Mouse (Mus musculus): Measurements from ENCODE around the gene Mylk.

Mylk gene

GRCm38 (mm10) chr16:34844783-34845182 is 99.8 kb downstream of the Mylk start:
- DNase-seq (ENCODE audit: low spot score in 2 of 2): no peak

GRCm38 (mm10) chr16:34847638-34848037 is 102.6 kb downstream of the Mylk start:
- no peak for DNase-seq (ENCODE audit: low spot score in 2 of 2)

GRCm38 (mm10) chr16:34854066-34854465 is 109.1 kb downstream of the Mylk start:
- no peak for DNase-seq (ENCODE audit: low spot score in 2 of 2)

- no peak for DNase-seq (ENCODE audit: low spot score in 2 of 2)
Observed at GRCm38 (mm10) chr16:34855136-34855535, 110.1 kb downstream of the Mylk start.

GRCm38 (mm10) chr16:34855751-34856150 is 110.7 kb downstream of the Mylk start:
- DNase-seq (ENCODE audit: low spot score in 2 of 2): no peak

- DNase-seq (ENCODE audit: low spot score in 2 of 2): no peak
Observed at GRCm38 (mm10) chr16:34857631-34858030, 112.6 kb downstream of the Mylk start.

GRCm38 (mm10) chr16:34860761-34861160 is 115.8 kb downstream of the Mylk start:
- DNase-seq (ENCODE audit: low spot score in 2 of 2): no peak

GRCm38 (mm10) chr16:34861744-34862365 is 116.8 kb downstream of the Mylk start:
- no peak for DNase-seq (ENCODE audit: low spot score in 2 of 2)

- no peak for DNase-seq (ENCODE audit: low spot score in 2 of 2)
Observed at GRCm38 (mm10) chr16:34865373-34865772, 120.4 kb downstream of the Mylk start.

- no peak for DNase-seq (ENCODE audit: low spot score in 2 of 2)
Observed at GRCm38 (mm10) chr16:34867217-34867616, 122.2 kb downstream of the Mylk start.

- no peak for DNase-seq (ENCODE audit: low spot score in 2 of 2)
Observed at GRCm38 (mm10) chr16:34880031-34880778, 135.2 kb downstream of the Mylk start.

- no peak for DNase-seq (ENCODE audit: low spot score in 2 of 2)
Observed at GRCm38 (mm10) chr16:34880815-34881214, 135.8 kb downstream of the Mylk start.

- DNase-seq (ENCODE audit: low spot score in 2 of 2): no peak
Observed at GRCm38 (mm10) chr16:34887037-34887436, 142.0 kb downstream of the Mylk start.

GRCm38 (mm10) chr16:34894016-34894415 is 149.0 kb downstream of the Mylk start:
- no peak for DNase-seq (ENCODE audit: low spot score in 2 of 2)

- no peak for DNase-seq (ENCODE audit: low spot score in 2 of 2)
Observed at GRCm38 (mm10) chr16:34895916-34896315, 150.9 kb downstream of the Mylk start.

GRCm38 (mm10) chr16:34896996-34897395 is 152.0 kb downstream of the Mylk start:
- DNase-seq (ENCODE audit: low spot score in 2 of 2): no peak

- DNase-seq (ENCODE audit: low spot score in 2 of 2): no peak
Observed at GRCm38 (mm10) chr16:34898057-34898789, 153.2 kb downstream of the Mylk start.

GRCm38 (mm10) chr16:34899071-34899808 is 154.2 kb downstream of the Mylk start:
- DNase-seq (ENCODE audit: low spot score in 2 of 2): no peak

- DNase-seq (ENCODE audit: low spot score in 2 of 2): no peak
Observed at GRCm38 (mm10) chr16:34899997-34900396, 155.0 kb downstream of the Mylk start.

- no peak for DNase-seq (ENCODE audit: low spot score in 2 of 2)
Observed at GRCm38 (mm10) chr16:34900471-34900870, 155.5 kb downstream of the Mylk start.

- DNase-seq (ENCODE audit: low spot score in 2 of 2): no peak
Observed at GRCm38 (mm10) chr16:34901031-34901430, 156.0 kb downstream of the Mylk start.

All from natural killer cell, adult 2 months (primary cell).